Mouse (Mus musculus) lung, postnatal 0 days (tissue): ENCODE results near the gene Ctdspl2.

ENCODE experiments used
- CTCF ChIP-seq: IDR thresholded peaks from 2 replicates; pipeline ENCODE4 v1.5.1; 2016; ENCODE audit warnings: antibody characterized with exemption, mild to moderate bottlenecking
- EP300 ChIP-seq: IDR thresholded peaks from 2 replicates; pipeline ENCODE4 v1.6.1; 2016; ENCODE audit warnings: antibody characterized with exemption, mild to moderate bottlenecking, control low read depth

DNA sequence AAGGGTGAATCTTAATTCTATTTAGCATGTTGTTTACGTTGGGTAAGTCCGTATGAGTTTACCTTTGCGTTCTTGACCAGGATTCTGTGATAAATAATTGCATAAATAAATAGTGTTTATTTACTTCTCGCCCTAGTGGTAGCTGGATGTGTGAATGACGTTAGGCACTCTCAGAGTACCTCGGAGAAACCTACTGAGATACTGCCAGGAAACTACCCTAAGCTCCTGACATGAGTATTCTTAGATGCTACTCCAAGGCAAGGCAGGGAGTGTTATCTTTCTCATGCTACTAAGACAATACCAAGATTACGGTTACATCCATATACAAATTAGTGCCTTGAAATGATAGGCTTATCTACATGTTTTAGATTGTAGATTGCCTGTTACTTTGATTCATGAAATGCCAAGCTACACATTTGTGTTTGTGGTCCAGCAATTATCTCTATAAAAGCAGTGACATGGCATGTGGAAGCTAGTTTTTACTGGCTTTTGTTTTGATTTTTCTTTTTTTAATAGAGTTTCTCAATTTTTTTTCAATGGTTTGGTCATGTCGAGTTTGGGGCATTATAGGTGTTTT, 1.5 kb downstream of the Ctdspl2 start:
- TF ChIP-seq CTCF: no peak
- TF ChIP-seq EP300: no peak
